Mouse (Mus musculus): ENCODE data around the gene Klhl41. TPM values are rescaled to one million over a fixed set of nuclear protein-coding genes. Genes with fewer than 3 reads are reported as not detected.

Klhl41 gene
- polyA plus RNA-seq, 1 experiment from 2014 or later: 0.32 TPM

DNA sequence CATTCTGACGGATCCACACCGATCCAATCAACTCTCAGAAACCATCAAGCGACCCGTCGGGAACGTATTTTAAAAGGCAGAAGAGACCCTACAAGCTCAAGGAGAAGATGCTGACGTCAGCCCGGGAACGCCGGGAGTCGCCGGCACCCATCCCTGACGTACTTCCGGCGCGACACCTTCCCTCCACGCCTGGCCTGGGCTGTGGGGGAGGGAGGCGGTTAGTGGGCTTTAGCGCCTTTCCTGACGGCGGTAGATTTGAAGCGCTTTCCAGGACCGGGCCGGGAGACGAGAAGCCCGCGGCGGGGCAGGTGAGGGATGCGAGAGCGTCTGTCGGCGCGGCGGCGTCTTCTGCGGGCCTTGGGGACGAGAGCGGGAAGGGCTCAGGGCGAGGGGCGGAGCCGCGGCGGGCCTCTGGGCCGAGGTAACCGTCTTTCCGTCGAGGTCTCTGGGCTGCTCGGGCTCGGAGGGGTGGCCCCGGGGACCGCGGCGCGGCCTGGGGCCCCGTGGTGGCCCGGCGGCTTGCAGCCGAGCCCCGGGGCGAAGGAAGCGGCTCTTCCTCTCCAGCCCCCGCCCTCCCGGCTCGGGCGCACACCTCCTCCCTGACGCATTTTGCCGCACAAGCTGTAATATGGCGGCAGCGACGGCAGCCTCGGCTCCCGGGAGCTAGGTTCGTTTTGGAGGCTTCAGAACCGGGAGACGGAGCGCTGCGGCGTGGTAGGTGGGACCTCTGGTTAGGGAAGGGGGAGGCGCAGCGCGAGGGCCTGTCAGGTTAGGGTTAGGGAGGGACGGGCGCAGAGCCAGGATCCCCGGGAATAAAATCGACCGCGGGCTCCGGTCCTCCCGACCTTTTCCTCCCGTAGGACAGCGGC is 53.0 kb downstream of the Klhl41 start:
- Histone ChIP-seq H3K9me3 (ENCODE audit: control insufficient read depth, low read length) (no peaks in the 10 kb centered on the region), H3K27me3 (ENCODE audit: control insufficient read depth, insufficient read depth, low read length) (no peaks in the 10 kb centered on the region), H3K4me3 (ENCODE audit: low read length) (peak overlapping the region; percentile 82), H3K9ac (ENCODE audit: low read depth, low read length) (peak overlapping the region; percentile 93), H3K4me1 (ENCODE audit: control insufficient read depth, insufficient read depth, low read length) (peaks cover 7% of the 10 kb centered on the region; the same call in 1 of the 2 replicates), H3K27ac (ENCODE audit: low read depth, low read length) (peak overlapping the region; percentile 84), H3K4me2 (replicated peaks; ENCODE audit: low read depth, low read length) (peak overlapping the region; percentile 64), H3K36me3 (ENCODE audit: control insufficient read depth, insufficient read depth, low read length) (no peaks in the 10 kb centered on the region; the same call in 1 of the 2 replicates)
- ATAC-seq (ENCODE audit: low FRiP score, low TSS enrichment): peak; percentile 95
- WGBS: under 1% methylated on average over 81 of the region's 91 CpGs

DNA sequence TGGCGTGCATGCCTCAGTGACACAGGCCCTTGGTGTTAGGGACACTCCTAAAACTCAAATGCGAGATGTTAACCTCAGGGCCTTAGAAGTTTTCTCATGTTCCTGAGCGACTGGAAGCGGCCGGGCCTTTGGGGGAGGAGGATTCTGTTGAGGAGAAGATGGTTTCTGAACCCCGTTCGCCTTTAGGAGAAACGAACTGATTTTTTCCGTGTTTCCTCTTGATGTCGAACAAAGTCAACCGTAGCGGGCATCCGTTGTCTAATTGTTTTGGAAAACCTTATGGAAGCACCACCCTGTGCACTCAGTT is 53.6 kb downstream of the Klhl41 start:
- Histone ChIP-seq H3K9me3 (ENCODE audit: control insufficient read depth, low read length) (no peaks in the 10 kb centered on the region), H3K4me1 (ENCODE audit: control insufficient read depth, insufficient read depth, low read length) (peaks cover 7% of the 10 kb centered on the region; the same call in 1 of the 2 replicates), H3K4me2 (replicated peaks; ENCODE audit: low read depth, low read length) (peak overlapping the region; percentile 64), H3K27me3 (ENCODE audit: control insufficient read depth, insufficient read depth, low read length) (no peaks in the 10 kb centered on the region), H3K9ac (ENCODE audit: low read depth, low read length) (peak overlapping the region; percentile 93), H3K36me3 (ENCODE audit: control insufficient read depth, insufficient read depth, low read length) (no peaks in the 10 kb centered on the region; the same call in 1 of the 2 replicates), H3K27ac (ENCODE audit: low read depth, low read length) (peak overlapping the region; percentile 84), H3K4me3 (ENCODE audit: low read length) (peak overlapping the region; percentile 82)
- ATAC-seq (ENCODE audit: low FRiP score, low TSS enrichment): no peak; the same call in 1 of the 2 replicates
- under 1% methylated on average over 13 of the region's 13 CpGs for WGBS

Other genes with a start within 250 kb of the Klhl41 start
- gene Lrp2, start 84.1 kb upstream of the Klhl41 start, polyA plus RNA-seq (2014; fragmentation: Nextera tagmentation; extraction: Ambion mirVana): 5.6 and 13.8 TPM in 2 replicates
- gene Bbs5, start 22.9 kb upstream of the Klhl41 start, polyA plus RNA-seq (2014; fragmentation: Nextera tagmentation; extraction: Ambion mirVana): 19.7 and 24.1 TPM in 2 replicates
- gene Fastkd1, start 43.4 kb downstream of the Klhl41 start, polyA plus RNA-seq (2014; fragmentation: Nextera tagmentation; extraction: Ambion mirVana): 10.2 and 18.4 TPM in 2 replicates
- 151 and 156 TPM in 2 replicates for gene Ppig, start 52.4 kb downstream of the Klhl41 start, polyA plus RNA-seq (2014; fragmentation: Nextera tagmentation; extraction: Ambion mirVana)
- gene Ccdc173, start 119.5 kb downstream of the Klhl41 start, polyA plus RNA-seq (2014; fragmentation: Nextera tagmentation; extraction: Ambion mirVana): 3.0 and 3.2 TPM in 2 replicates
- 21.7 and 25.1 TPM in 2 replicates for gene Phospho2, start 119.5 kb downstream of the Klhl41 start, polyA plus RNA-seq (2014; fragmentation: Nextera tagmentation; extraction: Ambion mirVana)
- 26.2 and 32.8 TPM in 2 replicates for gene Klhl23, start 151.8 kb downstream of the Klhl41 start, polyA plus RNA-seq (2014; fragmentation: Nextera tagmentation; extraction: Ambion mirVana)
- gene Ssb, start 191.4 kb downstream of the Klhl41 start, polyA plus RNA-seq (2014; fragmentation: Nextera tagmentation; extraction: Ambion mirVana): 387 and 489 TPM in 2 replicates
- 47.8 and 50.1 TPM in 2 replicates for gene Mettl5, start 215.5 kb downstream of the Klhl41 start, polyA plus RNA-seq (2014; fragmentation: Nextera tagmentation; extraction: Ambion mirVana)
- gene Ubr3, start 227.1 kb downstream of the Klhl41 start, polyA plus RNA-seq (2014; fragmentation: Nextera tagmentation; extraction: Ambion mirVana): 18.6 and 20.7 TPM in 2 replicates